Mouse (Mus musculus) midbrain, embryonic 15.5 days (tissue): ENCODE measurements around the gene 1600002K03Rik. TPM values are rescaled to one million over a fixed set of nuclear protein-coding genes. Genes with fewer than 3 reads are reported as not detected.
A peak's percentile ranks its signal among the peaks of the same experiment; 100 is the strongest.

Experiments
- ATAC-seq: fragments of 200-750 bp; cut with Nextera tagmentation; replicated peaks from 2 replicates; pipeline ENCODE4 v1.8.0; 2017; ENCODE audit warnings: moderate TSS enrichment
- H3K27ac ChIP-seq: fragments of 300-500 bp; sonication (generic); 2 replicates; pipeline ENCODE4 v1.5.1; 2015; ENCODE audit warnings: mild to moderate bottlenecking, inconsistent platforms
- H3K27me3 ChIP-seq: fragments of 300-500 bp; sonication (generic); replicated peaks from 2 replicates; pipeline ENCODE4 v1.6.1; 2015; ENCODE audit warnings: inconsistent platforms
- H3K36me3 ChIP-seq: fragments of 300-500 bp; sonication (generic); replicated peaks from 2 replicates; pipeline ENCODE4 v1.6.1; 2015; ENCODE audit warnings: inconsistent platforms
- H3K4me1 ChIP-seq: fragments of 300-500 bp; sonication (generic); 2 replicates; pipeline ENCODE4 v1.6.1; 2015; ENCODE audit warnings: inconsistent platforms
- H3K4me2 ChIP-seq: fragments of 300-500 bp; sonication (generic); 2 replicates; pipeline ENCODE4 v1.6.1; 2015; ENCODE audit warnings: inconsistent platforms, mild to moderate bottlenecking, moderate library complexity
- H3K4me3 ChIP-seq: fragments of 300-500 bp; sonication (generic); 2 replicates; pipeline ENCODE4 v1.5.1; 2015; ENCODE audit warnings: mild to moderate bottlenecking, inconsistent platforms
- H3K9ac ChIP-seq: fragments of 300-500 bp; sonication (generic); 2 replicates; pipeline ENCODE4 v1.6.1; 2015; ENCODE audit warnings: mild to moderate bottlenecking, inconsistent platforms
- H3K9me3 ChIP-seq: fragments of 300-500 bp; sonication (generic); 2 replicates; pipeline ENCODE4 v1.6.1; 2016; ENCODE audit warnings: inconsistent platforms
- WGBS: fragments of 180-500 bp; shearing (Covaris S2); methylation state at CpG from one replicate; pipeline ENCODE4 v1.1.7; 2015; ENCODE audit warnings: mixed read lengths; 5-methylcytosine and 5-hydroxymethylcytosine counted together
- polyA plus RNA-seq: library from polyadenylated mRNA; unstranded; fragments of >200 nt; fragmentation: Nextera tagmentation; extraction: Ambion mirVana; gene quantifications from 2 replicates; pipeline ENCODE4 v1.2.1, GENCODE M21; 2015

Gene 1600002K03Rik
- polyA plus RNA-seq, 1 experiment from 2014 or later: 13.3 TPM

GRCm38 (mm10) chr10:80173955-80174640 lies 1.4 kb downstream of the 1600002K03Rik start:
- Histone ChIP-seq H3K4me1 (peaks cover 44% of the 10 kb centered on the region), H3K4me2 (no peak overlapping the region), H3K9ac (no peak overlapping the region)

GRCm38 (mm10) chr10:80174705-80175104 lies 2.0 kb downstream of the 1600002K03Rik start:
- ATAC-seq: no peak
- Histone ChIP-seq H3K36me3 (peaks cover 21% of the 10 kb centered on the region), H3K27me3 (no peaks in the 10 kb centered on the region), H3K27ac (peak overlapping the region; percentile 32; the same call in 1 of the 2 replicates), H3K4me2 (no peak overlapping the region), H3K9ac (no peak overlapping the region), H3K4me3 (no peak overlapping the region), H3K4me1 (peaks cover 38% of the 10 kb centered on the region), H3K9me3 (no peaks in the 10 kb centered on the region)
- WGBS: 37% methylated on average over 2 of the region's 2 CpGs

More at GRCm38 (mm10) chr10:80173955-80174640, 1.4 kb downstream of the 1600002K03Rik start:
- H3K36me3 ChIP-seq: peaks cover 22% of the 10 kb centered on the region
- ATAC-seq: no peak
- 89% methylated on average over 10 of the region's 10 CpGs for WGBS
- H3K4me3 ChIP-seq: no peak overlapping the region
- H3K27me3 ChIP-seq: no peaks in the 10 kb centered on the region
- H3K27ac ChIP-seq: no peak overlapping the region
- no peaks in the 10 kb centered on the region for H3K9me3 ChIP-seq

GRCm38 (mm10) chr10:80175536-80176269 lies 3.0 kb downstream of the 1600002K03Rik start:
- no peak for ATAC-seq
- 0 out of 2 replicates have a peak overlapping the region, but pooled peaks have one; percentile 4 for H3K27ac ChIP-seq
- peaks cover 37% of the 10 kb centered on the region for H3K4me1 ChIP-seq
- H3K4me2 ChIP-seq: no peak overlapping the region
- H3K9ac ChIP-seq: no peak overlapping the region
- H3K4me3 ChIP-seq: no peak overlapping the region
- 15% methylated on average over 4 of the region's 4 CpGs for WGBS
- H3K27me3 ChIP-seq: no peaks in the 10 kb centered on the region
- H3K9me3 ChIP-seq: no peaks in the 10 kb centered on the region
- H3K36me3 ChIP-seq: peaks cover 11% of the 10 kb centered on the region; the same call in 1 of the 2 replicates

GRCm38 (mm10) chr10:80176270-80176834 lies 3.6 kb downstream of the 1600002K03Rik start:
- ATAC-seq: no peak
- H3K4me3 ChIP-seq: no peak overlapping the region
- H3K27me3 ChIP-seq: no peaks in the 10 kb centered on the region
- H3K36me3 ChIP-seq: peaks cover 6% of the 10 kb centered on the region; the same call in 1 of the 2 replicates
- peaks cover 40% of the 10 kb centered on the region for H3K4me1 ChIP-seq
- no peak overlapping the region for H3K27ac ChIP-seq
- peak overlapping the region; percentile 3; the same call in 1 of the 2 replicates for H3K9ac ChIP-seq
- no peak overlapping the region for H3K4me2 ChIP-seq
- no peaks in the 10 kb centered on the region for H3K9me3 ChIP-seq
- 67% methylated on average over 5 of the region's 5 CpGs for WGBS

- H3K36me3 ChIP-seq: no peaks in the 10 kb centered on the region
- H3K9ac ChIP-seq: no peak overlapping the region
- no peak overlapping the region for H3K4me3 ChIP-seq
- no peaks in the 10 kb centered on the region for H3K9me3 ChIP-seq
- no peak for ATAC-seq
- H3K27ac ChIP-seq: no peak overlapping the region
- no peak overlapping the region for H3K4me2 ChIP-seq
- 41% methylated on average over 7 of the region's 7 CpGs for WGBS
- H3K27me3 ChIP-seq: no peaks in the 10 kb centered on the region
- H3K4me1 ChIP-seq: peaks cover 39% of the 10 kb centered on the region
Observed at GRCm38 (mm10) chr10:80177441-80178279, 4.9 kb downstream of the 1600002K03Rik start.

GRCm38 (mm10) chr10:80179068-80180051 lies 6.6 kb downstream of the 1600002K03Rik start, which contains the start of gene Efna2:
Gene Efna2 (plus strand): TSS chr10:80179482.
- peaks cover 40% of the 10 kb centered on the region for H3K4me1 ChIP-seq
- peak within 1 kb of the TSS; percentile 83 for H3K27ac ChIP-seq
- peak; percentile 66 for ATAC-seq
- no peaks in the 10 kb centered on the region for H3K36me3 ChIP-seq
- WGBS: 1% methylated on average over 101 of the region's 106 CpGs
- H3K4me2 ChIP-seq: peak within 1 kb of the TSS; percentile 72
- no peaks in the 10 kb centered on the region for H3K9me3 ChIP-seq
- peak within 1 kb of the TSS; percentile 88 for H3K9ac ChIP-seq
- no peaks in the 10 kb centered on the region for H3K27me3 ChIP-seq
- H3K4me3 ChIP-seq: peak within 1 kb of the TSS; percentile 87

GRCm38 (mm10) chr10:80180288-80180687 lies 7.5 kb downstream of the 1600002K03Rik start:
- 24% methylated on average over 6 of the region's 6 CpGs for whole genome bisulfite sequencing
- Histone ChIP-seq H3K4me3 (peak overlapping the region; percentile 87), H3K4me2 (peak overlapping the region; percentile 72), H3K9ac (peak overlapping the region; percentile 88), H3K36me3 (no peaks in the 10 kb centered on the region), H3K4me1 (peaks cover 45% of the 10 kb centered on the region), H3K9me3 (no peaks in the 10 kb centered on the region), H3K27me3 (no peaks in the 10 kb centered on the region), H3K27ac (peak overlapping the region; percentile 83; the same call in 1 of the 2 replicates)
- no peak for ATAC-seq

- Histone ChIP-seq H3K9me3 (no peaks in the 10 kb centered on the region), H3K27me3 (no peaks in the 10 kb centered on the region), H3K4me3 (peak overlapping the region; percentile 87), H3K4me1 (peaks cover 47% of the 10 kb centered on the region), H3K4me2 (peak overlapping the region; percentile 72), H3K27ac (peak overlapping the region; percentile 35), H3K36me3 (no peaks in the 10 kb centered on the region), H3K9ac (peak overlapping the region; percentile 88)
- no peak for ATAC-seq
- 22% methylated on average over 5 of the region's 5 CpGs for WGBS
Observed at GRCm38 (mm10) chr10:80180823-80181222, 8.1 kb downstream of the 1600002K03Rik start.

- Histone ChIP-seq H3K4me3 (peak overlapping the region; percentile 87), H3K9ac (peak overlapping the region; percentile 88; the same call in 1 of the 2 replicates), H3K27ac (peak overlapping the region; percentile 22; the same call in 1 of the 2 replicates), H3K9me3 (no peaks in the 10 kb centered on the region), H3K36me3 (peaks cover 4% of the 10 kb centered on the region), H3K4me1 (peaks cover 45% of the 10 kb centered on the region), H3K27me3 (no peaks in the 10 kb centered on the region), H3K4me2 (peak overlapping the region; percentile 72)
- 70% methylated on average over 7 of the region's 7 CpGs for WGBS
- no peak for ATAC-seq
Observed at GRCm38 (mm10) chr10:80182547-80182946, 9.8 kb downstream of the 1600002K03Rik start.

GRCm38 (mm10) chr10:80186649-80187048 lies 13.9 kb downstream of the 1600002K03Rik start:
- Histone ChIP-seq H3K27me3 (no peaks in the 10 kb centered on the region), H3K36me3 (peaks cover 7% of the 10 kb centered on the region), H3K9me3 (no peaks in the 10 kb centered on the region), H3K4me3 (no peak overlapping the region), H3K4me1 (peaks cover 49% of the 10 kb centered on the region), H3K9ac (no peak overlapping the region), H3K27ac (no peak overlapping the region), H3K4me2 (no peak overlapping the region)
- WGBS: 40% methylated on average over 27 of the region's 27 CpGs
- no peak for ATAC-seq

- no peak overlapping the region for H3K4me2 ChIP-seq
- H3K9me3 ChIP-seq: no peaks in the 10 kb centered on the region
- peaks cover 40% of the 10 kb centered on the region for H3K4me1 ChIP-seq
- no peak overlapping the region for H3K4me3 ChIP-seq
- WGBS: 63% methylated on average over 10 of the region's 10 CpGs
- ATAC-seq: no peak
- no peak overlapping the region for H3K9ac ChIP-seq
- H3K36me3 ChIP-seq: peaks cover 7% of the 10 kb centered on the region
- H3K27me3 ChIP-seq: no peaks in the 10 kb centered on the region
- H3K27ac ChIP-seq: no peak overlapping the region
Observed at GRCm38 (mm10) chr10:80187739-80188138, 15.0 kb downstream of the 1600002K03Rik start.
